Mouse (Mus musculus): ENCODE measurements at regions not wholly inside any gene's neighbourhood (a gene's known extent, or its start where the extent isn't known, plus 50 kb on each side); places are given as distances from the start of the nearest gene placed in this dataset.

DNA sequence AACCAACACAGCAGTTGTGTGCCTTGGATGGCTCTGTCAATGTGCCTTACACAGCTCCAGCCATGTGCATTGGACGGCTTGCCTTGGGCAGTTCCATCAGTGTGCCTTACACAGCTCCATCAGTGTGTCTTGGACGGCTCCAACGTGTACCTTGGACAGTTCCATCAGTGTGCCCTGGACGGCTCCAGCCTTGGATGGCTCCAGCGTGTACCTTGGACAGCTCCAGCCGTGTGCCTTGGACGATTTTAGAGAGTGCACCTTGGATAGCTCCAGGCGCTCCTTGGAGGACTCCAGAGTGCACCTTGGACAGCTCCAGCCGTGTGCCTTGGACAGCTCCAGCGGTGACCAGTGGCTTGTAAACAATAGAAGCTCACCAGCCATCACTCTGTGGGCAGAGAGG lies 321.7 kb upstream of the Kcnab2 start:
- H3K4me2 ChIP-seq (ENCODE audit: low read depth, low read length): no peak overlapping the region
- no peaks in the 10 kb centered on the region for H3K36me3 ChIP-seq (ENCODE audit: control insufficient read depth, insufficient read depth, low read length)
- H3K4me1 ChIP-seq (replicated peaks; ENCODE audit: control insufficient read depth, insufficient read depth, low read length): no peaks in the 10 kb centered on the region
- 11% methylated on average over 10 of the region's 10 CpGs for WGBS
- H3K9me3 ChIP-seq (ENCODE audit: control insufficient read depth, low read length): no peaks in the 10 kb centered on the region
- H3K9ac ChIP-seq (ENCODE audit: low read length): no peak overlapping the region
- H3K4me3 ChIP-seq (ENCODE audit: low read length): no peak overlapping the region
- H3K27me3 ChIP-seq (ENCODE audit: control insufficient read depth, insufficient read depth, low read depth, low read length): no peaks in the 10 kb centered on the region
- ATAC-seq (ENCODE audit: low read depth): peak; percentile 62
- no peak overlapping the region for H3K27ac ChIP-seq (ENCODE audit: low read length)

DNA sequence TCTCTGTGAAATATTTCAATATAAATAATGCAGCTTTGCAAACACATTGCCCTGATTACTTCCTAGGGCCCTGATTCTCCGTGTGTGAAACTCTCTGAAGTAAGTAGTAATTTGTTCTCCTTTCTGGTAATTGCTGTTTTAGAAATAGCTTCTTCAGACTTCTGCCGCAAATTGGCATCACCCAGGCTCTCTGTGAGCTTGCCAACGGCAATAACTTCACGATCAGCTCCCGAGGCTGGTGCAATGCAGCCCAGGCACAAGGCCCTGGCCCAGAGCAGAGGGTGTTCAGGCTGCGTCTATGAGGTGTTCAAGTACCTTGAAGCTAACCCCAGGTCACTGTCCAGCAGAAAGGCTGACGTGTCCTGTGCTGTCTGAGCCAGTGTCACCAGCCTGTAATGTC lies 310.8 kb upstream of the Kcnab2 start:
- H3K9me3 ChIP-seq (ENCODE audit: control insufficient read depth, low read length): peaks cover 4% of the 10 kb centered on the region; the same call in 1 of the 2 replicates
- no peak for ATAC-seq (ENCODE audit: low read depth)
- 69% methylated on average over 7 of the region's 7 CpGs for whole genome bisulfite sequencing

DNA sequence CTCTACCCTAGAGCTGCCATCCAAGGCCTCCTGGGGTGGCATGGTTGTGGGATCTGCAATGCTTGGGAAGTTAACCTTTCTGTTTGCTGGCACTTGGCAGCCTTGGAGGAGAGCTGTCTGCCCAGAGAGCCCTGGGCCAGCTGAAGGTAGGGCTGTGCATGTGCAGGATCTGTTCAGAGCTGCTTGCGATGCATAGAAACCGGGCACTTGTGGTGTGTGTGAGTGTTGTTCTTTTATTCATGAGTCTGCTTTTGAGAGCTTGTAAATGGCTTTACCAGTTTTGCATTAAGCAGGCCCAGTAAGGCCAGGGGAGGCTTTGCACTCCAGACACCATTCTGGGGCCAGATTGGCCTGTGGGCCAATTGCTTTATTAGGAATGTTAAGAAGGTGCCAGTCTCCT lies 307.3 kb upstream of the Kcnab2 start:
- no peak for ATAC-seq (ENCODE audit: low read depth)
- Histone ChIP-seq H3K4me1 (replicated peaks; ENCODE audit: control insufficient read depth, insufficient read depth, low read length) (no peaks in the 10 kb centered on the region), H3K4me3 (ENCODE audit: low read length) (no peak overlapping the region), H3K27ac (ENCODE audit: low read length) (no peak overlapping the region), H3K9me3 (ENCODE audit: control insufficient read depth, low read length) (no peaks in the 10 kb centered on the region), H3K9ac (ENCODE audit: low read length) (no peak overlapping the region), H3K36me3 (ENCODE audit: control insufficient read depth, insufficient read depth, low read length) (no peaks in the 10 kb centered on the region), H3K27me3 (ENCODE audit: control insufficient read depth, insufficient read depth, low read depth, low read length) (no peaks in the 10 kb centered on the region), H3K4me2 (ENCODE audit: low read depth, low read length) (no peak overlapping the region)
- 85% methylated on average over 2 of the region's 2 CpGs for WGBS

More for the DNA sequence above, 310.8 kb upstream of the Kcnab2 start:
- Histone ChIP-seq H3K4me1 (replicated peaks; ENCODE audit: control insufficient read depth, insufficient read depth, low read length) (no peaks in the 10 kb centered on the region), H3K4me2 (ENCODE audit: low read depth, low read length) (no peak overlapping the region), H3K9ac (ENCODE audit: low read length) (no peak overlapping the region), H3K36me3 (ENCODE audit: control insufficient read depth, insufficient read depth, low read length) (no peaks in the 10 kb centered on the region), H3K4me3 (ENCODE audit: low read length) (no peak overlapping the region), H3K27ac (ENCODE audit: low read length) (no peak overlapping the region), H3K27me3 (ENCODE audit: control insufficient read depth, insufficient read depth, low read depth, low read length) (no peaks in the 10 kb centered on the region)

DNA sequence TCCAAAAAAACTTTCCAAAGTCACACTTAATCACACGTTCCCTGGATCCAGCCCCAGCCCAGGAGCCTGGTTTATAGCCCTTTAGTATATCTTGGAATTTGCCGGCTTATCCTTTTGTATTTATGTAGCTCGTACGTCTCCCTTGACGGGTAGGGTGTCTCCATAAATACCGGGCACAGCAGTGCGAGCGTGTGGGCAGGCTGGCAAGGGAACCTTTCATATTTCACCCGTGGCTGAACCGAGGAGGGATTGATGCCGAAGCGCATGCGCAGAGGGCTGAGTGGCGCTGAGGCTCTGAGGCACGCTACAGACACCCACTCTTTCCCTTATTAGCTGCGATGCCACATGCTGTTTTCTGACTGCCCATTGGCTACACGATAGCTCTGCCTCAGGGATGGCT lies 301.9 kb upstream of the Kcnab2 start:
- Histone ChIP-seq H3K4me2 (ENCODE audit: low read depth, low read length) (no peak overlapping the region), H3K4me1 (replicated peaks; ENCODE audit: control insufficient read depth, insufficient read depth, low read length) (no peaks in the 10 kb centered on the region), H3K27me3 (ENCODE audit: control insufficient read depth, insufficient read depth, low read depth, low read length) (no peaks in the 10 kb centered on the region), H3K4me3 (ENCODE audit: low read length) (no peak overlapping the region), H3K36me3 (ENCODE audit: control insufficient read depth, insufficient read depth, low read length) (no peaks in the 10 kb centered on the region), H3K27ac (ENCODE audit: low read length) (no peak overlapping the region), H3K9me3 (ENCODE audit: control insufficient read depth, low read length) (no peaks in the 10 kb centered on the region), H3K9ac (ENCODE audit: low read length) (no peak overlapping the region)
- no peak for ATAC-seq (ENCODE audit: low read depth)
- 72% methylated on average over 17 of the region's 17 CpGs for WGBS

DNA sequence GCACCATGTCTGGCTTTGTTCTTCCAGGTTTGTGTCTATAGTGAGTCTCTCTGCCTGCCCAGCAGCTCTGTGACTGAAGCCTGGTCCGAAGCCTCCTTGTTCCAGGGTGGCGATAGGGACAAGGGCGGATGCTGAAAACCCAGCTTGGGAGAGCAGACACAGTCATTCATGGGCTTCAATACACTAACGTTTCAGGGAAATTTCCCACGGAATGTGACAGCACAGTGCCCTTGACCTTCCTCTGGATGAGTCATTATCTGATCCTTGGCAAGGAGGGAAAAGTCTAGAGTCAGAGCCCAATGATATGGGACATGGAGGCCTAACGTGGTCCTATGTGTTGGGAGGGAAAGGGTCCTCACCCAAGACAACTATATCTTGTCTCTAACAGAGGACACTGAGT lies 298.1 kb upstream of the Kcnab2 start:
- Histone ChIP-seq H3K4me2 (ENCODE audit: low read depth, low read length) (no peak overlapping the region), H3K9me3 (ENCODE audit: control insufficient read depth, low read length) (no peaks in the 10 kb centered on the region; the same call in 1 of the 2 replicates), H3K4me1 (replicated peaks; ENCODE audit: control insufficient read depth, insufficient read depth, low read length) (no peaks in the 10 kb centered on the region), H3K27ac (ENCODE audit: low read length) (no peak overlapping the region), H3K9ac (ENCODE audit: low read length) (no peak overlapping the region), H3K27me3 (ENCODE audit: control insufficient read depth, insufficient read depth, low read depth, low read length) (no peaks in the 10 kb centered on the region), H3K4me3 (ENCODE audit: low read length) (no peak overlapping the region), H3K36me3 (ENCODE audit: control insufficient read depth, insufficient read depth, low read length) (no peaks in the 10 kb centered on the region)
- ATAC-seq (ENCODE audit: low read depth): no peak
- WGBS: 71% methylated on average over 6 of the region's 6 CpGs

DNA sequence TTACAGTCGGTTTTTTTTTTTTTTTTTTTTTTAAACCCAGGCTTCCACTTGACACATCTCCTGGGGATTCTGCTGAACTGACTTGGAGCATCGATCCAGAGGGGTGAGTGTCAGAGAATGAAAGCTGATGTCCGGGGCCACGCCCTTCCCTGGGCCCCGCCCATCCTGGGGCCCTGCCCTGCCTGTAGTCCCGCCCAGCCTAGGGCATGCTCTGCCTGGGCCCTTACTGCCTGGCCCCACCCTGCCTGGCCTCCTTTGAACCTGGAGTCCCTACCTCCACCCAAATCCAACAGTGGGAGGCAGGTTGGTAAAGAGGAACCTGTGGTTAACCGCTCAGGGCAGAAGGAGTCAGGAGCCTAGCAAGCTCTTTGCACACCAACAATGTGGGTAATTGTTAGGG lies 293.7 kb upstream of the Kcnab2 start:
- no peak overlapping the region for H3K4me3 ChIP-seq (ENCODE audit: low read length)
- H3K4me2 ChIP-seq (ENCODE audit: low read depth, low read length): no peak overlapping the region
- no peak overlapping the region for H3K27ac ChIP-seq (ENCODE audit: low read length)
- no peaks in the 10 kb centered on the region for H3K27me3 ChIP-seq (ENCODE audit: control insufficient read depth, insufficient read depth, low read depth, low read length)
- no peaks in the 10 kb centered on the region for H3K4me1 ChIP-seq (replicated peaks; ENCODE audit: control insufficient read depth, insufficient read depth, low read length)
- no peak for ATAC-seq (ENCODE audit: low read depth)
- H3K36me3 ChIP-seq (ENCODE audit: control insufficient read depth, insufficient read depth, low read length): no peaks in the 10 kb centered on the region
- no peak overlapping the region for H3K9ac ChIP-seq (ENCODE audit: low read length)
- H3K9me3 ChIP-seq (ENCODE audit: control insufficient read depth, low read length): no peaks in the 10 kb centered on the region; the same call in 1 of the 2 replicates
- 65% methylated on average over 7 of the region's 7 CpGs for WGBS

DNA sequence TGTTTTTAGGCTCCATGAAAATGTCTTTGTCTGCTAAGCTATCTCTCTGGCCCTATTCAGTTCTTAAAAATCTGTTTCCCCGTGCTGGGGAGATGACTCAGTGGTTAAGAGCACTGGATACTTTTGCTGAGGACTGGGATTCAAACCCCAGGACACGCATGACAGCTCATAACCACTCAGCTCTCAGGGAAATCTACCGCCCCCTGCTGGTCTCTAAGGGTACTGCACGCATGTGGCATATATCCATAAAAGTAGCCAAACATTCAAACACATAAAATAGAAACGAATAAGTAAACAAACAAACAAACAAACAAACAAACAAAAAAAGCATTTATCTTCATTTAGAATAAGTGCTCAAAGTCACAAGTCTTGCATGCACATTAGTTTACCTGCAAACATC lies 289.7 kb upstream of the Kcnab2 start:
- no peak overlapping the region for H3K4me3 ChIP-seq (ENCODE audit: low read length)
- H3K9ac ChIP-seq (ENCODE audit: low read length): no peak overlapping the region
- WGBS: 79% methylated on average over 5 of the region's 5 CpGs
- H3K4me2 ChIP-seq (ENCODE audit: low read depth, low read length): no peak overlapping the region
- H3K4me1 ChIP-seq (replicated peaks; ENCODE audit: control insufficient read depth, insufficient read depth, low read length): no peaks in the 10 kb centered on the region
- H3K36me3 ChIP-seq (ENCODE audit: control insufficient read depth, insufficient read depth, low read length): no peaks in the 10 kb centered on the region
- no peak overlapping the region for H3K27ac ChIP-seq (ENCODE audit: low read length)
- no peak for ATAC-seq (ENCODE audit: low read depth)
- H3K27me3 ChIP-seq (ENCODE audit: control insufficient read depth, insufficient read depth, low read depth, low read length): no peaks in the 10 kb centered on the region
- H3K9me3 ChIP-seq (ENCODE audit: control insufficient read depth, low read length): peaks cover 7% of the 10 kb centered on the region

DNA sequence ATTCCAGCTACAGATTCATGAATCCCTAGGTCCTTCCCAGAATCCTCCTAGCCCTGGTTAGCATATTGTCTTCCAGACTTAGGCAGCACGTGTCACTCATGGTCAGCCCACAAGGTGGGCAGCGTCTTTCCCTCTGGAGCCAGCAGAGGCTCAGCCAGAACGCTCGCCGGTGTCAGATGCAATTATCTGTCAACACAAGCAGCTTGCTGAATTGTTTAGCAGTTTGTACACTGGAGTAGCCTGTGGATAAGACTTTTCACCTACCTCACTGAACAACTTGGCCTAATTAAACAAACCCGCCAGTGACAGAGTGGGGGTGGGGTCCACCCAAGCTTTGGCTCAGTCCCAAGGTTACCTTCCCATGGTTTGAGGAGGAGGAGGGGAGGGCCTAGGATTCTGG lies 285.4 kb upstream of the Kcnab2 start:
- Histone ChIP-seq H3K27me3 (ENCODE audit: control insufficient read depth, insufficient read depth, low read depth, low read length) (no peaks in the 10 kb centered on the region), H3K9ac (ENCODE audit: low read length) (no peak overlapping the region), H3K4me3 (ENCODE audit: low read length) (no peak overlapping the region), H3K27ac (ENCODE audit: low read length) (no peak overlapping the region), H3K36me3 (ENCODE audit: control insufficient read depth, insufficient read depth, low read length) (no peaks in the 10 kb centered on the region), H3K9me3 (ENCODE audit: control insufficient read depth, low read length) (peaks cover 7% of the 10 kb centered on the region), H3K4me1 (replicated peaks; ENCODE audit: control insufficient read depth, insufficient read depth, low read length) (no peaks in the 10 kb centered on the region), H3K4me2 (ENCODE audit: low read depth, low read length) (no peak overlapping the region)
- no peak for ATAC-seq (ENCODE audit: low read depth)
- WGBS: 51% methylated on average over 6 of the region's 6 CpGs

DNA sequence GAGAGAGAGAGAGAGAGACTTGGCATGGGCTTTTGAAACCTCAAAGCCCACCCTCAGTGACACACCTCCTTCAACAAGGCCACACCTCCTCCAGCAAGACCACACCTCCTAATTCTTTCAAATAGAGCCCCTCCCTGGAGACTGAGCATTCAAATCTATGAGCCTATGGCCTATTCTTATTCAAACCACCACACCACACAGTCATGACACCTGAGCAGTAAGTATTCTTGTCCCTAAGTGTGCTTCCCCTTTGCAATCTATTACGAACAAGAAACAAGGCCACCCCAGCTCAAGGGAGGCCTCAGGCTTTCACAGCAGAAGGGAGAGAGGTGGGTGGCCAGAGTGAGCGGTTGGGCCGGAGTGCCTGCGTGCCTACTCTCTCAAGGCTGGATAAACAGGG lies 284.9 kb upstream of the Kcnab2 start:
- no peaks in the 10 kb centered on the region for H3K36me3 ChIP-seq (ENCODE audit: control insufficient read depth, insufficient read depth, low read length)
- no peaks in the 10 kb centered on the region for H3K27me3 ChIP-seq (ENCODE audit: control insufficient read depth, insufficient read depth, low read depth, low read length)
- H3K4me1 ChIP-seq (replicated peaks; ENCODE audit: control insufficient read depth, insufficient read depth, low read length): no peaks in the 10 kb centered on the region
- no peak overlapping the region for H3K9ac ChIP-seq (ENCODE audit: low read length)
- peaks cover 7% of the 10 kb centered on the region for H3K9me3 ChIP-seq (ENCODE audit: control insufficient read depth, low read length)
- no peak overlapping the region for H3K27ac ChIP-seq (ENCODE audit: low read length)
- WGBS: 79% methylated on average over 4 of the region's 4 CpGs
- no peak overlapping the region for H3K4me3 ChIP-seq (ENCODE audit: low read length)
- ATAC-seq (ENCODE audit: low read depth): no peak
- H3K4me2 ChIP-seq (ENCODE audit: low read depth, low read length): no peak overlapping the region

DNA sequence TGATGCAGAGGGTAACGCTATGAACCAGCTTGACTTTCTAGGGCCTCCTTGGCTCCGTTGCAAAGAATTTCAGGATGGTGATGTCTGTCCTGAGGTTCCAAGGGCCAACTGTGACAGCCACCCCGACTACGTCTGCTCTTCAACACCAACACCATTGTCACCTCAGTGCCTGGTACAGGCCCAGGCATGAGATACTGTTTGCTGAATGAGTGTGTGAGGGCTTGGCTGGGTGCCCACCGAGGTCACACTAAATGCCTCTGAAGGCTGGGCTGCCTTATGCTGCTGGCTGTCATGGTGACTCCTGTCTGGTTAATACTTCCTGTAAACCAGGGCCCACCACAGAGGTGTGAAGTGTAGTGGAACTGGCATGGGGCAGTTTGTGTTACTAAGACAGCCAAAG lies 279.5 kb upstream of the Kcnab2 start:
- H3K27me3 ChIP-seq (ENCODE audit: control insufficient read depth, insufficient read depth, low read depth, low read length): no peaks in the 10 kb centered on the region
- 73% methylated on average over 5 of the region's 5 CpGs for WGBS
- H3K4me3 ChIP-seq (ENCODE audit: low read length): no peak overlapping the region
- H3K9ac ChIP-seq (ENCODE audit: low read length): no peak overlapping the region
- H3K36me3 ChIP-seq (ENCODE audit: control insufficient read depth, insufficient read depth, low read length): no peaks in the 10 kb centered on the region
- no peaks in the 10 kb centered on the region for H3K9me3 ChIP-seq (ENCODE audit: control insufficient read depth, low read length)
- ATAC-seq (ENCODE audit: low read depth): no peak
- H3K4me2 ChIP-seq (ENCODE audit: low read depth, low read length): no peak overlapping the region
- H3K4me1 ChIP-seq (replicated peaks; ENCODE audit: control insufficient read depth, insufficient read depth, low read length): no peaks in the 10 kb centered on the region
- H3K27ac ChIP-seq (ENCODE audit: low read length): no peak overlapping the region
